Mouse (Mus musculus): ENCODE data around the gene Ccdc105.

Ccdc105 gene

GRCm38 (mm10) chr10:78752452-78753191, at the start of gene Ccdc105:
Gene Ccdc105 (minus strand): TSS chr10:78753065.
- peak; percentile 82 to 89 for DNase-seq

GRCm38 (mm10) chr10:78801449-78801848, 48.6 kb upstream of the Ccdc105 start:
- DNase-seq: no peak

- no peak for DNase-seq
These were observed 37.7 kb upstream of the Ccdc105 start for GRCm38 (mm10) chr10:78790561-78790960.

GRCm38 (mm10) chr10:78787566-78788087, 34.8 kb upstream of the Ccdc105 start:
- DNase-seq: peak; percentile 85 to 87

GRCm38 (mm10) chr10:78779981-78780651, 27.3 kb upstream of the Ccdc105 start, which contains the start of gene Slc1a6:
Gene Slc1a6 (plus strand): TSS chr10:78780496.
- DNase-seq: peak; percentile 61 to 65

GRCm38 (mm10) chr10:78779527-78779926, 26.7 kb upstream of the Ccdc105 start:
- DNase-seq: no peak

- DNase-seq: no peak
These were observed 23.0 kb upstream of the Ccdc105 start for GRCm38 (mm10) chr10:78775830-78776229.

GRCm38 (mm10) chr10:78765570-78765969, 12.7 kb upstream of the Ccdc105 start:
- no peak for DNase-seq

- DNase-seq: peak; percentile 86 to 90
These were observed 3.2 kb upstream of the Ccdc105 start for GRCm38 (mm10) chr10:78756021-78756420.

GRCm38 (mm10) chr10:78748946-78749345, 3.9 kb downstream of the Ccdc105 start:
- no peak for DNase-seq

GRCm38 (mm10) chr10:78748161-78748560, 4.7 kb downstream of the Ccdc105 start:
- DNase-seq: no peak

GRCm38 (mm10) chr10:78747035-78747721, 5.7 kb downstream of the Ccdc105 start:
- peak; percentile 46 to 51 for DNase-seq

GRCm38 (mm10) chr10:78745453-78746232, 7.2 kb downstream of the Ccdc105 start:
- DNase-seq: no peak

- DNase-seq: no peak
These were observed 9.1 kb downstream of the Ccdc105 start for GRCm38 (mm10) chr10:78743721-78744120.

GRCm38 (mm10) chr10:78739821-78740220, 13.0 kb downstream of the Ccdc105 start:
- DNase-seq: no peak

GRCm38 (mm10) chr10:78727876-78728275, 25.0 kb downstream of the Ccdc105 start:
- no peak for DNase-seq

GRCm38 (mm10) chr10:78727035-78727434, 25.8 kb downstream of the Ccdc105 start:
- DNase-seq: no peak

GRCm38 (mm10) chr10:78723416-78723815, 29.4 kb downstream of the Ccdc105 start:
- DNase-seq: no peak

GRCm38 (mm10) chr10:78722654-78723053, 30.2 kb downstream of the Ccdc105 start:
- peak; percentile 61 to 68 for DNase-seq

- no peak for DNase-seq
These were observed 30.8 kb downstream of the Ccdc105 start for GRCm38 (mm10) chr10:78722036-78722435.

- no peak for DNase-seq
These were observed 34.8 kb downstream of the Ccdc105 start, which contains the start of gene Casp14 for GRCm38 (mm10) chr10:78718056-78718455. Gene Casp14 (minus strand): TSS chr10:78718294.

- no peak for DNase-seq
These were observed 36.6 kb downstream of the Ccdc105 start for GRCm38 (mm10) chr10:78716231-78716630.
